Mouse (Mus musculus) lung, postnatal 36 days (tissue): Measurements from ENCODE around the gene Snhg11.

ENCODE experiments used
- DNase-seq: peaks from one replicate; pipeline ENCODE4 v3.0.0; 2022; ENCODE audit warnings: mixed read lengths

Gene Snhg11

DNA sequence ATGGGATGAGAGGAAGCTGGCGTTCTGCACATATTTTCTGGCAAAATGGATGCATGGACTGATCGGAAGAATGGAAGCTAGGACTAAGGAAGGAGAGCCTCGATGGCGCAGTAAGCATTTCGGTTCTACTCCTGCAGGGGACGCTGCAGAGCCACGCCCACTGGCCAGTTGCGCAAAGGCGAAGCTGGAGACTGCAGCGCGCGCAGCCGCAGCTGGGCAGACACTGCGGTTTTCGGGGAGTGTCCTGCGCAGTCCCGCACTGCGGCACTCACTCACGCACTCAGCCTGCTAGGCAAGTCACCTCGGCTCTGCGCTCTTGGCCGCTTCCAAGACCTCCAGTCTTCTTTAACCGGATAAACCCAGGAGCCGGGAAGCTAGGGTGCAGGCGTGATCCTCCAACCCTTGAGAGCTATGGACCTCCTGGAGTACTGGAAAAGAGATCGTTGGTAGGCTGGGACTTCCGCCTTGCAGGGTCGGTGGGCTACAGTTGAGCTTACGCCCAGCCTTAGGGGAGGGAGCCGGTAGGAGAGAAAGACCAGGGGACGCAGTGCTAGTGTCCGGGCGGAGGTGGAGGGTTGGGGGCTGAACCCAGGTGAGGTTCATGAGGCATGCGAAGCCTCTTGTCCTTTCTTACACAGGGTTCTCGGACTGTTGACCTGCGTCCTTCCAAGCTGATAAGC, at the start of gene Snhg11:
Snhg11 (plus strand) TSS at position 196 of the 680 bp plus-strand sequence.
- peak; percentile 61 for DNase-seq

DNA sequence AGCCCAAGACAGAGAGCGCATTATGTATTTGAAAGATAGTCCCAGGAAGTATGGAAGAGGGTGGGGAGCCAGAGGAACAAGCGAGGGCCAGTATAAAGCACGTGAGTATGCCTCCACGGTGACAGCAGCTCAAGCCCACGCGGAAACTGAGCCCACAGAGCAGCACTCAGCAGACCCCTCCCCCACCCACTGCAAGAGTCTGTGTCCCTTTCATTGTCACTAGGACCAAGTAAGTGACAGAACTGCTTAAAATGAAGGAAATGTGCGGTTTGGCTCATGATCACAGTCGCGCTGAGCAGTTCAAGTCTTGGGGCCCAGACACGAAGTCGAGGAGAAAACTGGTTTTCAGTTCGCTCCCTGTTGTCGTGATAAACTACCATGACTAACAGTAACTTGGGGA, 41.1 kb upstream of the Snhg11 start:
- no peak for DNase-seq

DNA sequence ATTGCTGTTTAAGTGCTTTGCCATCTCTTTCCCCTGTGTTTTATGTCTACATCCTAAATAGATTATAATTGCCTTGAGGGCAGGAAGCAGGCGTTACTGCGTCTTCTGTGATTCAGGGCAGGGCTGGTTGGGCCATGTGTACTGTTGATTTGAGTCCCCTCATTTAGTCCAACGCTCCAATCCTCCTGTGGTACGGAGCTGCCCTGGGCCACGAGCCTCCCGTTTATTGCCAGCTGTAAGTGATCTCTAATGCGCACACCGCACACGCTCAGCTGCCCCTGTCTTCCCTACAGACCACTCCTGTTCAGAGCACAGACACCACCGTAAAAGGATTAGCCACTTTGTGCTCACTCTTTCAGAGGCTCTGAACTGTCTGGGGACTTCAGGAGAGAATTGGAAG, 37.7 kb upstream of the Snhg11 start:
- no peak for DNase-seq

DNA sequence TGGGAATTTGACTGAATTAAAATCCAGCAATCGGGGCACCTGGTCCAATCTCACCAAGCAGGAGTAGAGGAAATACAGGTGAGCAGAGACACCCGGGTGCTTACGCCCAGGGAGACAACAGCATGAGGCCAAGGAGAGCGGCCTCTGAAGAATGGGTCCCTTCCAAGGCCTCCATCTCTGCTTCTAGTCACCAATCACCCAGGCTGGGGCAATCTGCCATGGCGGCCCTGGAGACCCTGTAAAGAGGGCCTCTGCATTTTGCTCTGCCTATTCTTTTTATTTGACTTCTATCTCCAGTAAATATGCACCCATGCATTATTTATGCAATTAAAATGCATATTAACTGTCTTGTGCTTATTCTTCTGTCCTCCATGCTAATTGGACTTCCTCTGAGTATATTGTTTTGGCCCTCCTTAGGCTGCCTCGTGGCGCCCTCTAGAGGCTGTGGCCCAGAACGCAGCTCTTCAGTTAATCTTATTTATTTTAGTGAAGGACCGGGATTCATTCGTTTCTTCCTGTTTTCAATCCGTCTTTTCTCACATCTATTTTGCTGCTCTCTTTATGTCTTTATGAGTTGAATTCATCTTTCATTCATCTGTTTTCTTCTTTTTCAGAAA, 35.4 kb upstream of the Snhg11 start:
- DNase-seq = peak; percentile 66

DNA sequence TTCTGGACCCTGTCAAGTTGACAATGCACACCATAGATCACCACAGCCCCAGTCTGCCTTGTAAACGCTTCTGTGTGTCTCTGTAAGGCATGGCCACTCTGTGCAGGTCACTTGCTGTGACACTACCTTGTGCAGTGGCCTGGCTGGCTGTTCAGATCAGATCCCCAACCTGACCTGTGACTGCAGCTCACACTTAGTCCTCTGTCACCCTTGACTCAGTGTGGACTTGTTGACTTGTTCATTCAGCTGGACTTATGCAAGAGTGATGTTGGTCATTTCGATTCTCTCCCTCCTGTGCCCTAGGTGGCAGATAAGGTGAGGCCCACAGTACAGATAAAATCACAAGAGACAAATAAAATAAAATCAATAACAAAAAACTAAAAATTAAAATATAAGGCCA, 34.1 kb upstream of the Snhg11 start:
- no peak for DNase-seq

DNA sequence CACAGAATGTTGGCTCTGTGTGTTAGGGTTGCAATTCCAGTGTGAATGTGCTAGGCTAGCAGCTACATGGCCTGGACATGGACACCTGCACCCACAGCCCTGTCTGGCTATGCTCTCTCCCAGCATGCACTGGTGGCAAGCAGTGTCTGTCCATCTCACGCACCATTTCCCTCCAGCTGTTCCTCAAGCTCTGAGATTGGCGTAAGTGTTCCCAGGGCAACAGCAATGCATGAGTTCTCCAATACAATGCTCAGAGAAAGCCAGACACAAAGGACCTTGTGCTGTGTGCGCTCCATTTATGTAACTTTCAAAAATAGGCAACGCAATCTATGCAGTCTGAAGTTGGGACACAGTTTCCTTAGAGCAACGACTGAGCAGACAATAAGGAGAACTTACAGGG, 31.9 kb upstream of the Snhg11 start:
- no peak for DNase-seq

DNA sequence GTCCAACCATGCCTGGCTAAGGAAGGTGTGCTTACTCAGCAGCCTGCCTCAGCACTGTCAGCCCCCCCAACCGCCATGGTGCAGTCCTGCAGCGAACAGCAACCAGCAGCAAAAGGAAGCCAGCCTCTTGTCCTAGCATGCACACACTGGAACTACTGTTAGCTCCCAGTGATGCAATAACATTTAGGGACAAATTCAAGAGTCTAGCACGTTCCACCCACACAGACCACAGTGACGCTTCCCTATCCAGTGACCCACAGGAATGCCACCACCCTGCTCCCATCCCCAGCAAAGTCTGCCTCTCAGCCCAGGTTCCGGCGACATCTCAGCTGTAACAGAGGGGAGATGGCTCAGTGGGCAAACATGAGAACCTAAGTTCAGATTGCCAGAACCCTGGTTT, 29.0 kb upstream of the Snhg11 start:
- no peak for DNase-seq

DNA sequence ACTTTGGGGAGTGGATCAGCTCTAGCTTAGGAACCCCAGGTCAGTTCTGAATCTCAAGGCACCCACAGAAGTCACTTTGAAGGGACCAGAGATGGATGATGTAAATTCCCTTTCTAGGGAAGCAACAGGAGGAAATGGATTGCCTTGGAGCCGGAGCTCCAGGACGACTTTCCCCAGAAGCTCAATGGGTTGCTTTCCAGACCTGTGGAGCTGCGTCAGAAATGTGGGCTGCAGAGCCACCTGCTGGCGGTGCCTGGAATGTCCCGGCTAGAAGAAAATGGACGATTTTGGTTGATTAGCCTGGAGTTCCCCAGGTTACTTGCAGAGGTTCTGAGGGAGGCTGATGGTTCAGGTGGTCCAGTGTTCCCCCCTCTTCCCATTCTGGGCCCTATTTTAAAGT, 27.6 kb upstream of the Snhg11 start:
- DNase-seq = peak; percentile 78

DNA sequence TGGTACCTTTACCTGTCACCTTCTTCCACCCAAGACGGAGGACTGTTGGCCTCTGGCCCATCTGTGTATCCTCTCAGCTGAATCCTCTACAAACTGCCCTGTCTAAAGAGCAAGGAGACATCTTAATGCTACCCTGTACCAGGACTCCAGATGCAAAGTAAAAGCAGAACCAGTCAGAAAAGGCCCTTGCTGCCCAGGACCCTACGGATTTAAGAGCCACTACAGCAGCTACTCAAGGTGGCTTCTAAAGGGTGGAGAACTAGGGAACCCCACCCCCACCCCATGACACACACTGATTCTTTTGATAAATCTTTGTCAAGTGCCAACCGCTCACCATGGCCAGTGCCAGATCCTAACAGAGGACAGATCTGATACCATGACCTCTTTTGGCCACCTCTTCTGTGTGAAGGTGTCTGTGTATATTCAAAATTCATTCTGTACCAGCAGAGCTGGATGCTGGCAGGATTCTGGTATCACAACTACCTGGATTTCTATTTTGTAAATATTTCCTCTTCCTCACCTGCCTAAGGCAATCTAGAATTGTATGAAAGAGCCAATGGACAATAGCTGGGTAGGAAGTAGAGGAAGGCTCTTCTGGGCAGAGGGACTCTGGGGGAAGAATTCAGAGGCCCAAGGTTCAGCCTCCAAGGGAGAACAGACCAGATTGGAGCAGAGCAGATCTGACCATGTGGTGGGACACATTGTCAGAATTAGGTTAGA, 22.5 kb upstream of the Snhg11 start:
- DNase-seq = no peak

DNA sequence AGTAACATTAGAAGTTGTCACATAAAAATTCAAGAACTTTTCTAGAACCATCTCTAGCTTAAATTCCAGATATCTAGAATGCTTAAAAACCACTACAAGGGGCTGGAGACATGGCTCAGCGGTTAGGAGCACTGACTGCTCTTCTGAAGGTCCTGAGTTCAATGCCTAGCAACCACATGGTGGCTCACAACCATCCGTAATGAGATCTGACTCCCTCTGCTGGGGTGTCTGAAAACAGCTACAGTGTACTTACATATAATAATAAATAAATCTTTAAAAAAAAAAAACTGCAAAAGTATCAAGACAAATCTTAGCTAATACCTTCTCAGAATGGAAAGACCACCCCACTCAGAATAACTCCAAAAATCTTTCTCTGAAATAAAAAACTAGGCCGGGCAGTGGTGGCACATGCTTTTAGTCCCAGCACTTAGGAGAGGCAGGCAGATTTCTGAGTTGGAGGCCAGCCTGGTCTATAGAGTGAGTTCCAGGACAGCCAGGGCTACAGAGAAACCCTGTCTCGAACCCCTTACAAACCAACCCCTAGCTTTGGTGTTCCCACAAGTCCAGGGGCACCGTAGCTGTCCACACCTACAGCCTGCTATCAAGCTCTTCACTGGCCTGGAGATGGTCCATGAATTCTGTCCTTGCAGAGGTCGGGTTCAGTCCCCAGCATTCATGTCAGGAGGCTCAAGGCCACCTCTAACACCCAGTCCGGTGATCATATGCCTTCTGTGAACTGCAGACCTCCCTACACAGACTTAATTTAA, 20.9 kb upstream of the Snhg11 start:
- DNase-seq = peak; percentile 8

DNA sequence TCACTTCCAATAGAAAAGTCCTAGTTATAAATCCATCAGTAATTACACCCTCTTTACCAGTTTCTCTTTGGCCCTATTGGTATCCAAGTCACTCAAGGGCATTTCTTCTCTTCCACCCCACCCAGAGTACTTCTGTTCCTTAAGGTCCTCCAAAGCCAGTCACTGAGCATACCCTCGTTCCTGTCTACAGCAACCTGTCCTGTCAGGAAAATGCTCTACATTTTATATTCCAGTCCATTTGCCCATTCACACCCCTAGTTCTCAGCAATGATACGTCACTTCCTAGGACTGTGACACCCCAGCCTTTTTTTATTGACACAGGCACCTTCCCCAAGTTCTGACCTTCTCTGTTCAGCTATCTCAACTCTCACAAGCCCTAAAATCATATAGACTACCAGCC, 20.2 kb upstream of the Snhg11 start:
- DNase-seq = no peak

DNA sequence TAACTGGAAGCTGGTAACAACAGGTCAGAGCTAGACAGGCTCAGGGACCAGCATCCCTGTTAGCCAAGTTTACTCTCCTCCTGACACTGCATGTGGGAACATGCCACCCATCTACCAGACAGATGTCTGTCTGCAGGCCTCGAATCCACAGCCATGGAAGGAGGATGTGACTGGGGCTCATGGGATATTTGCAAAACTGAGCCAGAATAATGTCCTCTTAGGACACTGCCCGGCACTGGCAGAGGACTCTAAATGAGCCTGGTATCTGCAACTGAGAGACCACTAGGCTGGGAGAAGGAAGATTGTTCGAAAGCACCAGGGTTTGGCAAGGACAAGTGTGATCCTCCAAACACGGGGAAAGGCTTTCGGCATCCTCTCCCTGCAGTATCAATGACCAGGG, 19.3 kb upstream of the Snhg11 start:
- DNase-seq = no peak

DNA sequence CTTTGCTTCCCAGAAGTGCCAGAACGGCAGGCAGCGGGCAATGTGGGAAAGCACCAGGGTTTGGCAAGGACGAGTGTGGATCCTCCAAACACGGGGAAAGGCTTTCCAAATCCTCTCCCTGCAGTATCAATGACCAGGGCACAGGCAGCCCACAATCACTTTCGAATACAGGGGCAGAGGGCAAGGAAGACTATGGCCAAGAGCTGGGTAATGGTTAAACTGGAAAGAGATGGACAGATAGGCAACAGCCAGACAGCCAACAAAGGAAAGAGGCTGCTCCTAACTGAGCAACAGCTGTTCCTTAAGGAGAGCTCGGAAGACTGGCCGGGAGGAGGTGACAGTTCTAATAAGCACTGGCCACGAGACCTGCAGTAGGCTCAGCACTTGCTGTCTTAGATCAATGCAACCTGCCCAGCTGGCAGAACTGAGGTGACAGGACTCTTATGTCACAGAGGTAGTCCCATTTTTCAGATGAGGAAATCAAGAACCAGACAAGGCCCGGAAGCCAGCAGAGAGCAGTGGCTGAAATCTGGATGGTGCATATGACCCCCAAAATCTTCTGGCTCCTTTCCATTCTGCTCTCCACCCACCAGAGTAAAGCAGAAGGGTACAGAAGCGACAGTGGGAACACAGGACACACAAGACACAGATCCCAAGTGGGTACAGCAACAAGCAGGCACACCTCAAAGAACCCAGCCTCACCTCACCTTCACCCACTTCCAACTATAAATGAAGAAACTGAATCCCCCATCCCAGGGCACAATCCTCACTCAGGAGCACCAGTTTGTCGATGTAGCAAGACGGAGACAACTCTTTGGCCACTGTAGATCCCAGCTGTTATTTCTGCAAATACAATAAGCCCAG, 15.4 kb upstream of the Snhg11 start:
- no peak for DNase-seq

DNA sequence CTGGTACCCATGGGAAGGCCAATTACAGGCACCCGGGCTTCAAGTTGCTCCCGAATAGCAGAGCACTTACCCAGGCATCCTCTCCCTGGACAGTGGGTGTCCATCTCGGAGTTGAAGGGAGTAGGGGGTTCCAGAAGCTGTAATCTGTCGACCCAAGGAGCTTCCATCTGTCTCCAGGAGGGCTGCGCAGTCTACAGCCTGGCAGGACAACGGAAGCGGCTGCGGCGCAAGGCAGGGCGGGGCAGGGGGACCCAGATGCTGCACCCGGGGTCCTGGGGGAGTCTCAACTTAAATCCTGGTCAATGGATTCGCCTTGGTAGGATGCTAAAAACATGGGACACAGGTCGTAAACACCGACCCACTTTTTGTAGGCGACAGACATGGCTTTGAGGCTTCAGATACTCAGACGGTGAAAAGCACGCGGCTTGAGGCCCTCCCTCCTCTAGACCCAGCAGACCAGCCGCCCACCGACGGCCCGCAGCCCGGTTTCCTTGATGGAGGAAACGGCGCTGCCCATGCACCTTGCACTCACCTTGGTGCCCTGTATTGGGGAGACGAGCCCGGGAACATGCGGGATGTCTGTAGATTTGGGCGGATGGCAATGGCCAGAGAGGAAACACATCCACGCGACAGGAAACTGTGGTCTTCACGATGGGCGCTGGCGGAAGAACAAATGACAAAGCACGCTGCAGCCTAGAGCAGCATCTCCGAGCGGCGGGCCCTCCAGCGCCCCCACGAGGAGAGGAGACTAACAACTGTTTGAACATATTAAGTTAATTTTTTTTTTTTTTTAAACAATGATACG, 14.4 kb upstream of the Snhg11 start:
- DNase-seq = peak; percentile 91

DNA sequence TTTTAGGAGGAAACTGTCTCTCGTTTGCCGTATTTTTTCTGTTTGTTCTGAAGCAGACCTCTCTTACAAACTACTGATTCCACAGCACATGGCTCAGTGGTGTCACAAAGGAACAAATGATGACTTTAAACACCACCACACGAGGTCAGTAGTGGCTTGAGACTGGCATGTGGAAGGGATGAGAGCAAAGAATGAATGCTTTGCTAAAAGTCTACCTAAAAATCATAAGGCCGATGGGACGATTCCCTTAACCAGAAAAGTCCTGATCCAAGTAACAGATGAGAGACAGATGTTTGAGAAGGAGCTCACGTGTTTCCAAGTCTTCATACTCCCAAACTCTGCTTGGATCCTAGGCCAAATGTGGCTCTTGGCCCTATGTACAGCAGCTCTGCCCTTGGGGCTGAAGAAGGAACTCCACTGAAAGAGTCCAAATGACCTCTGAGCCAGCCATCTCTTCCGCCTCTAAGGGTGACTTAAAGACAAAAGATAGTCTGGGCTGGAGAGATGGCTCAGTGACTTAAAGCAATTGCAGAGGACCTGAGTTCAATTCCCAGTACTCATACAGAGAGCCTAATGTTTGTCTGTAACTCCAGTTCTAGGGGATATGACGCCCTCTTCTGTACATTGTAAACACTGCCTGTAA, 13.6 kb upstream of the Snhg11 start:
- DNase-seq = no peak

DNA sequence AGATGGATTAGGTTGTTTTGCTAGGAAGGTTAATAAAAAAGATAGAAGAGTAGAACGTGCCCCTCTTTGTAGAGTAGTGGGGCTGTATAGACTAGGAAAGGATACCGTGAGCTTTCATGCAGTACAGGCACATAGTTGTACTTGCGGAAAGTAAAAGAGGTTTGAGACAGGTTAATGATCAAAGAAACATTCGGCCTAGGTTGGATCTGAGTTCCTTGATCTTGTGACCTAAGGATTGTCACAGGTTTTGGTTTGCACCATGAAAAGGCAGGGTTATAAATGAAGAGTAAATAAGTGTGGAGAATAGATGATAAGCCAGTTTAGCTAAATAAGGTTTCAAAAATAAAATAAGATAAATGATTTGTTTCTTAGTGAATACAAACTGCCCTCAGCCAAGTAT, 11.3 kb upstream of the Snhg11 start:
- no peak for DNase-seq

DNA sequence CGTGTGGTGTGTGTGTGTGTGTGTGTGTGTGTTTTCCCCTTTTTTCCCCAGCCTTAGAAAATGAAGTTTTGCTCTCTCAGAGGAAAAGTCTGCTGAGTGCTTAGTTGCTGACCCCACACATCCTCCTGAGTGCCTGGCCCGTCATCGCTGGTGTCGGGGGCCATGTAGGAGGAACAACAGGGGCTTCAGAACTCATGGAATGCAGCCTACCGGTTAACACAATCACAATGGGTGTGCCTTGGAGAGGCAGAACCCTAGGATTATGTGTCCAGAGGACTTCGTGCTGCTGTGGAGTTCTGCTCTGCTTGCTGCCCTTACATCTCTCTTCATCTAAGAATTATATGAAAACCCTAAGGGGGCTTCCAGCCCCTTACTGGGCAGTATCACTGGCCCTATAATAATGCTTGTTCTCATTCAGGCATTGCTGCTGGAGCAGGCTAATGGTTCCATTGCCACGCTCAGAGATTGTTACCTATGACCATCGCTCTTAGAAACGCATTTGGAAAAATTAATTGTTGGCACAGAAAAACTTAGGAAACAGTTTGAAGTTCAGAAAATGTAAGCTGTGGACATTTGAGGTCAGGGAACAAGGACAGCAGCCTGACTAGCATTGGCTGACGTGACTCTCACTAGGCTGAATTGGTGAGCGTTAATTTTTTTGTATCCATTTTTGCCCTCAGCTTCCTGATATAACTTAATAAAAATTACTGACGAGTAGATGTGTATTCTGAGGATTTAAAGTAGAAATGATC, 10.2 kb upstream of the Snhg11 start:
- DNase-seq = no peak

DNA sequence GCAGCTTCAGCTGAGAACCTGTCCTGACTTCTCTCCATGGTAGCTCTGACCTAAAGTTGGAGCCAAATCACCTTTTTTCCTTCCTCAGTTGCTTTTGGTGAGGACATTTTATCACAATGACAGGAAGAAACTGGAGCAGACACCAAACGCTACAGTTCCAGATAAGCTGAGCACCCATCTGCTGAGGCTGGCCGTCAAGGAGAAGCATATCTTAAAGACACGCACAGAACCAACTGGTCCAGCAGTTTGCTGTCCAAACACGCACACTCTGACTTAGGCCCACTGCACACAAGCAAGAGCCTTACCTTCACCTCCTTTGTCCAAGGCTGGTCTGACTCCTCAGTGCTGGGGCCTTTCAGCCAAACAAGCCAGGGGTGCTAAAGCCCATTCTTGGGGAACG, 7.8 kb upstream of the Snhg11 start:
- DNase-seq = no peak

DNA sequence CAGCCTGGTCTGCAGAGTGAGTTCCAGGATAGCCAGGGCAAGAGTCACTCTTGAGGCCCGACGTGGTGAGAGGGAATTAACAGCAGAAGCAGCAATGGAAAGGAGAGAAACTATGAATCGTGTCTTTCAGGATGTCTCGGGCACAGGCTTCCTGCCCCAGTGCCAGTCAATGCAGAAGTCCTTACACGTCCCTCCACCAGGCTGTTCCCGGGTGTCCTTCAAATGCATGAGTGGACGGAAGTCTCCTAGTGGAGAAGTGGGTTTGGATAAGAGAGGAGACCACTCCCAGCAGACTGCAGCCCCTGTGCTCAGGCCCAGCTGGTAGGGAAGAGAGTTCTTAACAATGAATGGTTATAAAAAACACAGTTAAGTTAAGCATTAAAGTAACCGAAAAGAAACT, 7.1 kb upstream of the Snhg11 start:
- no peak for DNase-seq

DNA sequence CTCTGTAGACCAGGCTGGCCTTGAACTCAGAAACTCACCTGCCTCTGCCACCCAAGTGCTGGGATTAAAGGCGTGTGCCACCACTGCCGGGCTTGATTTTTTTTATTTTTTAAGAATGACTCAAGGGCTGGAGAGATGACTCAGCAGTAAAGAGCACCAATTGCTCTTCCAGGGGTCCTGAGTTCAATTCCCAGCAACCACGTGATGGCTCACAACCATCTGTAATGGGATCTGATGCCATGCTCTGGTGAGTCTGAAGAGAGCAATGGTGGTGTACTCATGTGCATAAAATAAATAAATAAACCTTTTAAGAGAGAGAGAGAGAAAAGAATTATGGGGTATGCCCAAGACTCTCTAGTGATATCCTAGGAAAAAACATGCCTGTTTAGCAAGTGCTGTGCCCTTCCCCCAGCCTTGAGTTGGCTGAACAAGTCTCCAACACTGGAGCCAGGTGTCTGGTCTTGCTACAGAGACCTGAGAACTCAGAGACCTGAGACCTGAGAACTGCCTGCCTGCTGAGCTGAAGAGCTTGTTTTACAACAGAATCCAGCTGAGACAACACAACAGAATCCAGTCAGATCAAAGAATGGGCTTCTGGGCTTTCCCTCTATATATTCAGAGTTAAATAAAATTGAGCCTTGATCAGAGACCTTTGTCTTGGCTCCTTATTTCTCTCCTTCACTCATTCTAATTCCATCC, 5.8 kb upstream of the Snhg11 start:
- no peak for DNase-seq
